Mouse (Mus musculus) heart, embryonic 10.5 days (tissue): ENCODE results near the gene Acvr1b. TPM values are rescaled to one million over a fixed set of nuclear protein-coding genes. Genes with fewer than 3 reads are reported as not detected.

ENCODE experiments used
- DNase-seq: peaks from one replicate; pipeline ENCODE4 v3.0.0-alpha.2; 2017; ENCODE audit warnings: low spot score
- H3K27ac ChIP-seq: fragments of 300-500 bp; sonication (generic); 2 replicates; pipeline ENCODE4 v1.5.1; 2016; ENCODE audit warnings: mild to moderate bottlenecking
- H3K27me3 ChIP-seq: fragments of 300-500 bp; sonication (generic); 2 replicates; pipeline ENCODE4 v1.6.1; 2016; ENCODE audit warnings: mild to moderate bottlenecking; ENCODE audit not compliant: poor library complexity, insufficient read depth, severe bottlenecking
- H3K36me3 ChIP-seq: fragments of 300-500 bp; sonication (generic); 2 replicates; pipeline ENCODE4 v1.6.1; 2016; ENCODE audit warnings: mild to moderate bottlenecking, moderate library complexity
- H3K4me1 ChIP-seq: fragments of 300-500 bp; sonication (generic); 2 replicates; pipeline ENCODE4 v1.6.1; 2016; ENCODE audit warnings: mild to moderate bottlenecking
- H3K4me3 ChIP-seq: fragments of 300-500 bp; sonication (generic); 2 replicates; pipeline ENCODE4 v1.5.1; 2016; ENCODE audit warnings: mild to moderate bottlenecking, moderate library complexity
- H3K9me3 ChIP-seq: fragments of 300-500 bp; sonication (generic); 2 replicates; pipeline ENCODE4 v1.6.1; 2016; ENCODE audit warnings: mild to moderate bottlenecking, moderate library complexity
- WGBS: fragments of 180-500 bp; shearing (Covaris S2); methylation state at CpG from one replicate; pipeline ENCODE4 v1.1.7; 2016; 5-methylcytosine and 5-hydroxymethylcytosine counted together
- microRNA-seq: library from miRNA; unstranded; fragments of <30 nt; microRNA quantifications from one replicate; pipeline ENCODE4, GENCODE M21; 2017
- polyA plus RNA-seq: library from polyadenylated mRNA; unstranded; fragments of >200 nt; fragmentation: Nextera tagmentation; extraction: Ambion mirVana; gene quantifications from 2 replicates; pipeline ENCODE4 v1.2.1, GENCODE M21; 2016

The Acvr1b gene
- polyA plus RNA-seq, 1 experiment from 2014 or later, result 5.6 TPM

- Histone ChIP-seq H3K4me3 (no peak overlapping the region), H3K4me1 (peaks cover 66% of the 10 kb centered on the region), H3K27me3 (no peaks in the 10 kb centered on the region), H3K9me3 (no peaks in the 10 kb centered on the region), H3K27ac (peak overlapping the region; percentile 85), H3K36me3 (0 out of 2 replicates have a peak, but pooled peaks cover 8% of the 10 kb centered on the region)
- no peak for DNase-seq
- 72% methylated on average over 3 of the region's 3 CpGs for WGBS
Measured at GRCm38 (mm10) chr15:101259922-101260321, 86.1 kb downstream of the Acvr1b start.

GRCm38 (mm10) chr15:101260387-101260786 is 86.5 kb downstream of the Acvr1b start:
- H3K27ac ChIP-seq, result peak overlapping the region; percentile 85
- no peak for DNase-seq
- H3K4me1 ChIP-seq, result peaks cover 67% of the 10 kb centered on the region
- WGBS, result 41% methylated on average over 10 of the region's 10 CpGs
- no peaks in the 10 kb centered on the region for H3K27me3 ChIP-seq
- H3K9me3 ChIP-seq, result no peaks in the 10 kb centered on the region
- H3K36me3 ChIP-seq, result 0 out of 2 replicates have a peak, but pooled peaks cover 8% of the 10 kb centered on the region
- no peak overlapping the region for H3K4me3 ChIP-seq

- Histone ChIP-seq H3K36me3 (0 out of 2 replicates have a peak, but pooled peaks cover 8% of the 10 kb centered on the region), H3K27me3 (0 out of 2 replicates have a peak, but pooled peaks cover 2% of the 10 kb centered on the region), H3K9me3 (no peaks in the 10 kb centered on the region), H3K4me3 (peak overlapping the region; percentile 19; the same call in 1 of the 2 replicates), H3K27ac (peak overlapping the region; percentile 85), H3K4me1 (peaks cover 67% of the 10 kb centered on the region)
- no peak for DNase-seq
- 18% methylated on average over 13 of the region's 13 CpGs for WGBS
Measured at GRCm38 (mm10) chr15:101260874-101261622, 87.2 kb downstream of the Acvr1b start.

- H3K27ac ChIP-seq, result peak overlapping the region; percentile 85
- H3K36me3 ChIP-seq, result 0 out of 2 replicates have a peak, but pooled peaks cover 8% of the 10 kb centered on the region
- H3K27me3 ChIP-seq, result 0 out of 2 replicates have a peak, but pooled peaks cover 5% of the 10 kb centered on the region
- H3K4me1 ChIP-seq, result peaks cover 69% of the 10 kb centered on the region
- DNase-seq, result no peak
- H3K9me3 ChIP-seq, result no peaks in the 10 kb centered on the region
- H3K4me3 ChIP-seq, result no peak overlapping the region
- WGBS, result 53% methylated on average over 5 of the region's 5 CpGs
Measured at GRCm38 (mm10) chr15:101262502-101262901, 88.6 kb downstream of the Acvr1b start.

Small RNA genes lying within 50 kb of the gene (microRNA-seq; reads per million reads assigned to microRNA genes)
- not detected for gene Mir6962

Other genes with a start within 250 kb of the Acvr1b start
- gene Gm47841, start 126.7 kb upstream of the Acvr1b start, polyA plus RNA-seq, result not detected in 2 replicates
- gene Fignl2, start 95.5 kb upstream of the Acvr1b start, polyA plus RNA-seq, result 0.28 and 0.60 TPM in 2 replicates
- gene Ankrd33, start 58.3 kb upstream of the Acvr1b start, polyA plus RNA-seq, result not detected in 2 replicates
- gene Acvrl1, start 45.5 kb upstream of the Acvr1b start, polyA plus RNA-seq, result 2.7 and 5.2 TPM in 2 replicates
- gene Grasp, start 50.1 kb downstream of the Acvr1b start, polyA plus RNA-seq, result 3.4 and 5.0 TPM in 2 replicates
- gene Nr4a1, start 80.2 kb downstream of the Acvr1b start, polyA plus RNA-seq, result 8.0 and 13.0 TPM in 2 replicates
- gene Atg101, start 110.2 kb downstream of the Acvr1b start, polyA plus RNA-seq, result 59.5 and 77.0 TPM in 2 replicates
- 0.49 and 1.8 TPM in 2 replicates for gene 6030408B16Rik, start 119.1 kb downstream of the Acvr1b start, polyA plus RNA-seq
- gene Krt80, start 196.1 kb downstream of the Acvr1b start, polyA plus RNA-seq, result 0.80 and 1.7 TPM in 2 replicates
- gene Krt7, start 237.0 kb downstream of the Acvr1b start, polyA plus RNA-seq, result 26.7 and 31.9 TPM in 2 replicates